Mouse (Mus musculus) lung, adult 10 weeks (tissue): ENCODE results near the gene Daam2. TPM values are rescaled to one million over a fixed set of nuclear protein-coding genes. Genes with fewer than 3 reads are reported as not detected.

ENCODE experiments used
- polyA plus RNA-seq: library from polyadenylated mRNA; stranded (reverse); fragments of 350-450 nt; fragmentation: Illumina TruSeq; extraction: RNeasy Lipid Tissue Mini Kit (QIAGEN cat#74804); gene quantifications from one replicate; pipeline ENCODE4 v1.2.3, GENCODE M21; 2014; ENCODE audit warnings: low read depth, low replicate concordance; ENCODE audit not compliant: insufficient read depth

Daam2 gene
- 2.9 TPM for polyA plus RNA-seq

DNA sequence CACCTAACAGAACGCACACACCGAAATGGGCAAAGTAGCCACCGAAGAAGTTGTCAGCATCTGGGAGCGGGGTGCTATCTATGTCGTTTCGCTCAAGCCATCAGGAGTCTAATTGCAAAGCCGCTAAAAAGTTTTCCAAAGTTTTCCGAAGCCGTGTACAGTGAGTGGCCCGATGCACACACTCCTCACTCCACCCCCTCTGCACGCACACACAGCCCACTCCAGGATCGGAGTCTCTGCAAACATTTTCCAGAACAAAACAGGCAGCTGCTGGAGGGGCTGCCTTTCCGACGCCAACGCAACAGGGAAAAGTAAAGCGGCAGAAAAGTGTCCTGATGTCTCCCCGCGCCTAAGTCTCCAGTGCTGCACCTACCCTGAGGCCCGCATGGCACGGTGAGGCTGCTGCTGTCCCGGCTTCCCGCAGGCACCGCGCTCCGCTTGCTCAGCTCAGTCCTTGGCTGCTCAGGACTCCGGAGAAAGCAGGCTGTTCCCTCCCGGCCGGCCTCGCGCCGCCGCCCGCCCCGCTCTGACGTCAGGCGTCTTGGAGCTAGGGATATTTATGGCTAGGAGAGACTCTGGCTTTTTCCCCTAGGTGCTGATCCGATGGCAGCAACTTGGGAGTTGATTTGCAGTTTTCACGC lies at the start of gene Daam2:
TSS of gene Daam2 (minus strand) at position 514 of the 641 bp plus-strand sequence.

GRCm38 (mm10) chr17:49428239-49428688 lies 135.9 kb downstream of the Daam2 start, which contains the start of gene Mocs1:
Gene Mocs1 (plus strand): TSS chr17:49428362.

Other genes with a start within 250 kb of the Daam2 start
- gene Mocs1, start 136.0 kb downstream of the Daam2 start, polyA plus RNA-seq = 14.1 TPM
- 1.2 TPM for gene Kif6, start 50.8 kb upstream of the Daam2 start, polyA plus RNA-seq